Mouse (Mus musculus): Measurements from ENCODE around the gene Scamp5. TPM values are rescaled to one million over a fixed set of nuclear protein-coding genes. Genes with fewer than 3 reads are reported as not detected.

The Scamp5 gene
- polyA plus RNA-seq, 2 experiments: 10.0 to 33.8 TPM

- Histone ChIP-seq H3K36me3 (ENCODE audit: control insufficient read depth, insufficient read depth, low read length) (no peaks in the 10 kb centered on the region), H3K27me3 (ENCODE audit: control insufficient read depth, insufficient read depth, low read length) (no peaks in the 10 kb centered on the region), H3K27ac (replicated peaks; ENCODE audit: low read depth, low read length) (no peak overlapping the region), H3K4me3 (replicated peaks; ENCODE audit: low read length) (no peak overlapping the region), H3K4me2 (replicated peaks; ENCODE audit: low read depth, low read length, severe bottlenecking) (no peak overlapping the region), H3K9me3 (ENCODE audit: control insufficient read depth, low read length) (no peaks in the 10 kb centered on the region), H3K4me1 (ENCODE audit: control insufficient read depth, insufficient read depth, low read length) (peaks cover 9% of the 10 kb centered on the region; the same call in 1 of the 2 replicates), H3K9ac (ENCODE audit: low read depth, low read length, severe bottlenecking) (no peak overlapping the region)
- no peak for ATAC-seq (ENCODE audit: low FRiP score, low read depth)
- no peak for DNase-seq (ENCODE audit: low spot score)
- 64% methylated on average over 4 of the region's 4 CpGs for WGBS
- no peak for TF ChIP-seq POLR2A (IDR thresholded peaks at IDR 0.05; ENCODE audit: borderline replicate concordance, extremely low read depth, insufficient read depth, insufficient read length)
These were observed 1.1 kb upstream of the Scamp5 start for GRCm38 (mm10) chr9:57468914-57469313.

- Histone ChIP-seq H3K4me1 (ENCODE audit: control insufficient read depth, insufficient read depth, low read length) (peaks cover 9% of the 10 kb centered on the region; the same call in 1 of the 2 replicates), H3K9me3 (ENCODE audit: control insufficient read depth, low read length) (no peaks in the 10 kb centered on the region), H3K27me3 (ENCODE audit: control insufficient read depth, insufficient read depth, low read length) (no peaks in the 10 kb centered on the region), H3K4me3 (replicated peaks; ENCODE audit: low read length) (peak overlapping the region; percentile 68), H3K27ac (replicated peaks; ENCODE audit: low read depth, low read length) (no peak overlapping the region), H3K4me2 (replicated peaks; ENCODE audit: low read depth, low read length, severe bottlenecking) (peak overlapping the region; percentile 93), H3K36me3 (ENCODE audit: control insufficient read depth, insufficient read depth, low read length) (no peaks in the 10 kb centered on the region), H3K9ac (ENCODE audit: low read depth, low read length, severe bottlenecking) (peak overlapping the region; percentile 74)
- TF ChIP-seq POLR2A (IDR thresholded peaks at IDR 0.05; ENCODE audit: borderline replicate concordance, extremely low read depth, insufficient read depth, insufficient read length): no peak
- ATAC-seq (ENCODE audit: low FRiP score, low read depth) (peak; percentile 39), DNase-seq (ENCODE audit: low spot score) (peak; percentile 9)
- WGBS: 2% methylated on average over 18 of the region's 18 CpGs
These were observed 539 bp downstream of the Scamp5 start for GRCm38 (mm10) chr9:57467271-57467771.

- Histone ChIP-seq H3K36me3 (ENCODE audit: control insufficient read depth, insufficient read depth, low read length) (no peaks in the 10 kb centered on the region), H3K4me3 (replicated peaks; ENCODE audit: low read length) (no peak overlapping the region), H3K4me2 (replicated peaks; ENCODE audit: low read depth, low read length, severe bottlenecking) (no peak overlapping the region), H3K9me3 (ENCODE audit: control insufficient read depth, low read length) (no peaks in the 10 kb centered on the region), H3K27ac (replicated peaks; ENCODE audit: low read depth, low read length) (no peak overlapping the region), H3K27me3 (ENCODE audit: control insufficient read depth, insufficient read depth, low read length) (no peaks in the 10 kb centered on the region), H3K4me1 (ENCODE audit: control insufficient read depth, insufficient read depth, low read length) (peaks cover 9% of the 10 kb centered on the region; the same call in 1 of the 2 replicates), H3K9ac (ENCODE audit: low read depth, low read length, severe bottlenecking) (no peak overlapping the region)
- no peak for TF ChIP-seq POLR2A (IDR thresholded peaks at IDR 0.05; ENCODE audit: borderline replicate concordance, extremely low read depth, insufficient read depth, insufficient read length)
- no peak for DNase-seq (ENCODE audit: low spot score)
- ATAC-seq (ENCODE audit: low FRiP score, low read depth): no peak
- WGBS: 63% methylated on average over 3 of the region's 3 CpGs
These were observed 1.8 kb downstream of the Scamp5 start for GRCm38 (mm10) chr9:57466101-57466500.

- Histone ChIP-seq H3K4me3 (replicated peaks; ENCODE audit: low read length) (no peak overlapping the region), H3K4me2 (replicated peaks; ENCODE audit: low read depth, low read length, severe bottlenecking) (no peak overlapping the region), H3K36me3 (ENCODE audit: control insufficient read depth, insufficient read depth, low read length) (no peaks in the 10 kb centered on the region), H3K27me3 (ENCODE audit: control insufficient read depth, insufficient read depth, low read length) (no peaks in the 10 kb centered on the region), H3K9me3 (ENCODE audit: control insufficient read depth, low read length) (no peaks in the 10 kb centered on the region), H3K27ac (replicated peaks; ENCODE audit: low read depth, low read length) (no peak overlapping the region), H3K4me1 (ENCODE audit: control insufficient read depth, insufficient read depth, low read length) (peaks cover 9% of the 10 kb centered on the region; the same call in 1 of the 2 replicates), H3K9ac (ENCODE audit: low read depth, low read length, severe bottlenecking) (no peak overlapping the region)
- DNase-seq (ENCODE audit: low spot score) (no peak), ATAC-seq (ENCODE audit: low FRiP score, low read depth) (no peak)
- 78% methylated on average over 6 of the region's 6 CpGs for WGBS
- no peak for TF ChIP-seq POLR2A (IDR thresholded peaks at IDR 0.05; ENCODE audit: borderline replicate concordance, extremely low read depth, insufficient read depth, insufficient read length)
These were observed 5.0 kb downstream of the Scamp5 start for GRCm38 (mm10) chr9:57462866-57463265.

- no peaks in the 10 kb centered on the region for H3K27me3 ChIP-seq (ENCODE audit: control insufficient read depth, insufficient read depth, low read length)
- no peak overlapping the region for H3K9ac ChIP-seq (ENCODE audit: low read depth, low read length, severe bottlenecking)
- no peaks in the 10 kb centered on the region for H3K36me3 ChIP-seq (ENCODE audit: control insufficient read depth, insufficient read depth, low read length)
- H3K4me3 ChIP-seq (replicated peaks; ENCODE audit: low read length): no peak overlapping the region
- DNase-seq (ENCODE audit: low spot score): no peak
- H3K27ac ChIP-seq (replicated peaks; ENCODE audit: low read depth, low read length): no peak overlapping the region
- no peak for TF ChIP-seq POLR2A (IDR thresholded peaks at IDR 0.05; ENCODE audit: borderline replicate concordance, extremely low read depth, insufficient read depth, insufficient read length)
- H3K4me1 ChIP-seq (ENCODE audit: control insufficient read depth, insufficient read depth, low read length): no peaks in the 10 kb centered on the region
- H3K4me2 ChIP-seq (replicated peaks; ENCODE audit: low read depth, low read length, severe bottlenecking): no peak overlapping the region
- no peaks in the 10 kb centered on the region for H3K9me3 ChIP-seq (ENCODE audit: control insufficient read depth, low read length)
- 88% methylated on average over 2 of the region's 2 CpGs for WGBS
- no peak for ATAC-seq (ENCODE audit: low FRiP score, low read depth)
These were observed 8.2 kb downstream of the Scamp5 start for GRCm38 (mm10) chr9:57459707-57460106.

Measured in limb, embryonic 14.5 days (tissue).